Mouse (Mus musculus): ENCODE measurements at regions not wholly inside any gene's neighbourhood (a gene's known extent, or its start where the extent isn't known, plus 50 kb on each side); places are given as distances from the start of the nearest gene placed in this dataset.
A peak's percentile ranks its signal among the peaks of the same experiment; 100 is the strongest.

DNA sequence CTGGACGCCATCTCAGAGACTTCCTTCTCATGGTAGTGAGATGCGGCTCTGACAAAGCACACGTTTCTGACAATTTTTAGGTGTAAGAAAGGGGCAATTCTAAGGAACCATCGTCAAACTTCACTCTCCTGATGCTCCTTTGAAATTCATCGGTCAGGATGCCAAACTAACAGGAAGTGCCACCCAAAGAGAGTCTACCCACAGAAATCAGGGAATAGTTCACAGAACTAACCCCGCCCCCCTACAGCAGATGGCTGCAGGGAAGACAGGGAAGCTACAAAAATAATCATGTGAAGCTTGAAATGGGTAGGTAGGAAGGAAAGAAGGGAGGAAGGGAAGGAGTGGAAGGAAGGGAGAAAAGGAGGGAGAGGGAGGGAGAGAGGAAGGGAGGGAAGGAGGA lies 240.1 kb upstream of the Eif4g2 start:
- DNase-seq: peak; percentile 36 to 56

DNA sequence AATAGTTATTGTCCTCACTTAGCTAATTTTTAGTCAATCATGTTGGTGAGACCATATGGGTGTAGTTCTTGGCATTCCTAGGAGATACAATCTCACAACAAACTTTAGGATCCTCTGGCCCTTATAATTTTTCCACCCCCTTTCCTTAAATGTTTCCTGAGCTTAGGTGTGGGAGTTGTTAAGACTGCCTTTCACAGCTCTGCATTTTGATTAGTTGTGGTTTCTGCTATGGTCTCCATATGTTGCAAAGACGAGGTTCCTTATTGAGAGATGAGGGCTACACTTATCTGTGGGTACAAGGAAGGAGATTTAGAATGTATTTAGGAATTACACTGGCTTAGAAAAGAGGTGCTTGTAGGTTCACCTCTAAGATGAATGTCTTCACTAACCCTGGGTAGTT lies 237.1 kb upstream of the Eif4g2 start:
- no peak for DNase-seq

- DNase-seq: no peak
Observed at GRCm38 (mm10) chr7:111316479-111316990, 233.7 kb upstream of the Eif4g2 start.

- DNase-seq: no peak
Observed at GRCm38 (mm10) chr7:111313921-111314320, 231.1 kb upstream of the Eif4g2 start.

DNA sequence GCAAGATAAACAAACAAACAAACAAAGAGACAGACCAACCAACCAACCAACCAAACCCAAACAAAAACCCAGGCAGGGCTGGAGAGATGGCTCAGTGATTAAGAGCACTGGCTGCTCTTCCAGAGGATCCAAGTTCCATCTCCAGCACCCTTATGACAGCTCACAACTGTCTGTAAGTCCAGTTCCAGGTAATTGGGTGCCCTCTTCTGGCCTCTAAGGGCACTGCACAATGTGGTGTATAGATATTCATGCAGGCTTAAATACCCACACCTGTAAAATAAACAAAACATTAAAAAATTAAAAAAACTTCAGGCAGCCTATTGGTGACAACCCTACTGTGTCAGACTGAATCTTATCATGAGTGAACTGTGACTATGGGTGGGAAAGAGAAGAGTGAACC lies 222.4 kb upstream of the Eif4g2 start:
- DNase-seq: no peak

DNA sequence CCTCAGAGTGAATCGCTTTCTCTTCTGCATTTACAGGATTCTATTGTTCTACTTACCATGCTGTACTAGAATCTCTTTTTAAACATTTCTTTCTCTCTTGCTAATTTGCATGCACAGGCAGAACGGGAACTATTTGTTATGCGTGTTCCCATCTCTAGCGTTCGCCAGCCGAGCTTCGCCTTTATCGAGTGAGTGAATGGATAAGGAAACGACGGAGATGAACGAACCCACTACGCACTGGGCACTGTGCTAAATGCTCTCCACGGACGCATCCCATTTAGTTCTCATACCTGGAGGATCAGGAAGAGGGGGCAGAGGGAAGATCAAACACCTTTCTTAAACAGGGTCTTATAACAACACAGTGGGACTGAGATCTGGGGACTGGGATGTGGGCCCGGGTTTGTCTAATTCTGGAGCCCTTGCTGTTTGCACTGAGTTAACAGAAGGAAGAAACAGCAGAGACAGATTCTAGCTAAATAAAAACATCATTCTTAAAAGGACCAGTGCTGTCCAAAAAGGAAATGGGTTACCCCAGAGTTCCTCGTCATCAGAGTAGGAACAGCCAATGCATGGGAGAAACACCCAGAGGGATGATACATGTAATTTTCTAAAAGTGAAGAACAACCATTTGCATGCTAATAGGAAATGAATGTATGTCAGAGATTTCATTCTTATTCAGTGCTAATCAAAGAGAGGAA lies 219.1 kb upstream of the Eif4g2 start:
- peak; percentile 48 to 59 for DNase-seq

DNA sequence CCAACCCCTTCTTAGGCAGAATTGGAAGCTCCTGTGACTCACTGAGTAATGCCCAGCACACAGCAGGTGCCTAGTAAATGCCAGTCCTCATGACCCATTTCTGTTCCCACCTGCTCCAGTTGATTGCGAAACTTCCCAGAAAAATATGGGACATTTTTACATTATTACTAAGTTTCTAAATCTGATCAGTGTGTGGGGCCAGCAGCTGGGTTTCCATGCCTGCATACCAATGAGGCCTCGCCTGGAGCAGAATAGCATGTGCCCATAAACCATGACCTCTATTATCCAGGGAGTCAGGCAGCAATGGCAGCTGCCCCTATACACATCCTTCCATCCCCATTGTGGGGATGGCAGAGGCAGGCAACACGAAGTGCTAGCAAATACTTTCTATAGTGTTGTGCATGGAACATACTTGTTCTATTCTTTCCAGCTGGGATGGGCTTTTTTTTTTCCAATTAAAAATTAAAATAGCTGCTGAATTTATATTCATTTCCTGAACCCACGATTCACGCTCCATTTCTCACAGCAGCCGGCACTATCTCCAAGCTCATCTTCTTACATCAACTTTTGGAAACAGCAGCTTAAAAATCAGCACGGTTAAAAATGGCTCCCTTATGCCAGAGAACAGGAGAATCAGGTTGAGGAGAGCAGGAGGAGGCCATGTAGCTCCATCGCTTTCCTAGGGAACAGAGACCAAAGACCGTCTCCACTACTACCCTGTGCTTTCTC lies 214.5 kb upstream of the Eif4g2 start:
- peak in 1 of 2 experiments; percentile 14 for DNase-seq

GRCm38 (mm10) chr7:111283411-111283955 lies 200.7 kb upstream of the Eif4g2 start:
- DNase-seq: no peak

GRCm38 (mm10) chr7:111282314-111282713 lies 199.5 kb upstream of the Eif4g2 start:
- no peak for DNase-seq

GRCm38 (mm10) chr7:111277703-111278102 lies 194.9 kb upstream of the Eif4g2 start:
- no peak for DNase-seq

- no peak for DNase-seq
Observed at GRCm38 (mm10) chr7:111273839-111274238, 191.0 kb upstream of the Eif4g2 start.

- no peak for DNase-seq
Observed at GRCm38 (mm10) chr7:111270874-111271273, 188.0 kb upstream of the Eif4g2 start.

GRCm38 (mm10) chr7:111268197-111268596 lies 185.4 kb upstream of the Eif4g2 start:
- DNase-seq: no peak

DNA sequence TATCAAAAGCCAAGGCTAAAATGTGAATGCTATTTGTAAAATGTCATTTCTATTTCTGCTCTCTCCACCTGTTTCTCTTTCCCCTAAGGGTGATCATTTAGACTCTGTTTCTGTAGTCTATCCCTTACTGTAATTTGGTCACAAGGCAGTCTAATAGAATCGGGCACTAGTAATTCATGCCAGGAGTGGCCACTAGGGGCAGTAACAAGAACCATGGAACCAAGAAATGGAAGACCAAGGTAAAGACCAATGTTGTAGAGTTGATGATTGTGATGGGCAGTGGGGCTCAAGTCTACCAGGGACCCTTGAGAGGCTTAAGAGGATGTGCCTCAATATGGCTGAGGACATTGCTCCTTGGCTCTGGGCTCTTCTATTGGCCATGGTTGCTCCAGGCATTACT lies 180.5 kb upstream of the Eif4g2 start:
- no peak for DNase-seq

GRCm38 (mm10) chr7:111259630-111260574 lies 177.1 kb upstream of the Eif4g2 start:
- DNase-seq: peak; percentile 11 to 20

GRCm38 (mm10) chr7:111257842-111258241 lies 175.0 kb upstream of the Eif4g2 start:
- DNase-seq: no peak

DNA sequence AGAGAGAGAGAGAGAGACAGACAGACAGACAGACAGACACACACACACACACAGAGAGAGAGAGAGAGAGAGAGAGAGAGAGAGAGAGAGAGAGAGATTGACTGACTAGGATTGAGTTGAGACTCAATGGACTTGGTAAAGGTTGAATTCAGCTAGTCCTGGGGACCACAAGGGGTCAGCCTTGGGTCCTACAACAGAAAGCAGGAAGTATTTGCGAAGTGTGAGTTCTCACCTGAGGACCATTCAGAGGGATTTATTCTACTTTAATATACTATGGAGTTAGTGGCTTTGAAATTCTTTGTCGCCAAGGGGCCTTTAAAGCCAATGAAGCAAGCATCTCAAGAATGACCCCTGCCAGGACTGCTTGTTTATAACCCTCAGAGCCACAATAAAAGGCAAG lies 173.4 kb upstream of the Eif4g2 start:
- no peak for DNase-seq

GRCm38 (mm10) chr7:111249606-111250005 lies 166.8 kb upstream of the Eif4g2 start:
- peak; percentile 78 for DNase-seq

DNA sequence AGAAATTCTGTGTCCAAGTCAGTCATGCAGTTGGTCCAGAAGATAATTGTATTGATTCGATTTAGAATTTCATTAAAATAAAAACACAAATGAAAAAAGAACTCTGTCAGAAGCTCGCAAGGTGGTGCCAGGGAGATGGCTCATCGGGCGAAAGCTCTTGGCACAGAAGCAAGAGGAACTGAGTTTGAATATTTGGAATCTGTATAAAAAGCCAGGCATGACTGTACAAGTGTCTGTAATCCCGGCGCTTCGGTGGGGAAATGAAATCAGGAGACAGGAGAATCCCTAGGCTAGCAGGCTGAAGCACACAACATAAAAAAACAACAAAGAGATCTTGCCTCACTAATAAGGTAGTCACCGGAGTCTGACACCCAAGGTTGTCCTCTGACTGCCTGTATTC lies 162.7 kb upstream of the Eif4g2 start:
- DNase-seq: peak in 1 of 2 experiments; percentile 24

DNA sequence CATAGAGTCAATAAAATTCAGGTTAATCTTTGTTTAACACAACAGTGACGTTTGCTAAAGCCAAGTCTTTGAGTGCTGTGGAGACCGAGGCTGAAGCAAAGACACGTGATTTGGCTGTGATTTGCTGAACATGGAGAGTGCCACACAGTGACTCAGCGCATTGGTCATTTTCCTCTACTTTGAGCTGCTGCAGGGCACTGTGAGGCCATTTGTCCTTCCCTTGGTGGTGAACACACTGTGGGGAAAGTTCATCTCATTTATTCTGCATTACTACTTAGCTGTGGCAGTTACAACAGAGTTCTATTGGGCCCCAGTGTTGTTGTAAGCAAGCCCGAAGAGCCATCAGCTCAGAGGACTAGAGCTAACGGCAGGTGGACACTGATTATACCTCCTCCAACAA lies 162.2 kb upstream of the Eif4g2 start:
- DNase-seq: no peak

- no peak for DNase-seq
Observed at GRCm38 (mm10) chr7:111243831-111244230, 161.0 kb upstream of the Eif4g2 start.

- no peak for DNase-seq
Observed at GRCm38 (mm10) chr7:111242646-111243045, 159.8 kb upstream of the Eif4g2 start.

Measured in layer of hippocampus, postnatal 36 days (tissue).